Mouse (Mus musculus) granulocyte monocyte progenitor cell, adult 5-6 weeks (primary cell): ENCODE data around the gene Hoxa10. TPM values are rescaled to one million over a fixed set of nuclear protein-coding genes. Genes with fewer than 3 reads are reported as not detected.

Experiments used
- ATAC-seq: replicated peaks from 2 replicates; pipeline ENCODE4 v1.8.0; 2016; ENCODE audit warnings: mild to moderate bottlenecking, moderate TSS enrichment, inconsistent platforms; ENCODE audit not compliant: poor library complexity, severe bottlenecking
- total RNA-seq, 2 experiments: library from RNA; stranded (forward) in 1 of 2; stranded (reverse) in 1 of 2; fragments of 200-712, 200-1000 nt in 1 of 2; fragments of >200 nt in 1 of 2; fragmentation: Nextera tagmentation in 1 of 2; gene quantifications; 2 replicates each; pipeline ENCODE4 v1.2.3; 2014 to 2017

Gene Hoxa10
- total RNA-seq, 2 experiments from 2014 or later: 0.57 TPM; not detected in 1

DNA sequence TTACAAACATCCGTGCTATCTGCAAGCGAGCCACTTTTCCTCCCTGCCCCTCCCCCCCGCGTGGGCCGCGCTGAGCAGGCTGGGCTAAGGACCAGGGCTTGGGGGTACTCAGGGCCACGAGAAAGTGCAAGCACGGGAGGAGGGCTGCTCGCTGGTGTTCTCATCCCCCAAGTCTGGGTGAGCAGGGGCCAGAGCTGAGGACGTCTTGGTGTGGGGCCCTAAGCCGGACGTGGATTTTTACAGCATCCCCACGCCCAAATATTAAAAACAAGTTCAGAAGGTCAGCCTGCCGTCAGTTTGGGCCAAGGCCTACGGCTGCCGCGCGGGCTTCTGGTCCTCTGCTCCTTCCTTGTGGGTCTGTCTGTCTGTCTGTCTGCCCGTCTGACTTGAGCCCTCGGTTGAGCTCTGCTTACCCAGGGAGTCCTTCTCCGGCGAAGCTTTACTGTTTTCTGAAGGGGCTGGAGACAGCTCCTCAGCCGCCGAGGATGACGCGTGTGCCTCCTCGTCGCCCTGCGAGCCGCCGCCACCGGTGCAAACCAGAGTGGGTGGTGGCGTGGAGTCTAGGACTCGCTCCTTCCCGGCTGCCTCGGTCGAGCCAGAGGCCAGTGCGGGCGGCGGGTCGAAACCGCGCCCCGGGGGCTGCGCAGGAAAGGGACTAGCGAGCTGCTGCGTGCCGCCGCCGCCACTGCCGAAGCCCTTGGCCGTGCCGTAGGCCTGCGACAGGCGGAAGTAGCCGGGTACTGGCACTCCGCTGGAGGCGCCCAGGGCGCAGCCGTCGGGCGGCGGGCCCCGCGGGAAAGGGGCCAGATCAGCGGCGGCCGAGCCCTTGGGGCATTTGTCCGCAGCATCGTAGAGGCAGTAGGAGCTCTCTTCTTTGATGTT is 6.9 kb downstream of the Hoxa10 start:
- peak; percentile 55 for ATAC-seq

DNA sequence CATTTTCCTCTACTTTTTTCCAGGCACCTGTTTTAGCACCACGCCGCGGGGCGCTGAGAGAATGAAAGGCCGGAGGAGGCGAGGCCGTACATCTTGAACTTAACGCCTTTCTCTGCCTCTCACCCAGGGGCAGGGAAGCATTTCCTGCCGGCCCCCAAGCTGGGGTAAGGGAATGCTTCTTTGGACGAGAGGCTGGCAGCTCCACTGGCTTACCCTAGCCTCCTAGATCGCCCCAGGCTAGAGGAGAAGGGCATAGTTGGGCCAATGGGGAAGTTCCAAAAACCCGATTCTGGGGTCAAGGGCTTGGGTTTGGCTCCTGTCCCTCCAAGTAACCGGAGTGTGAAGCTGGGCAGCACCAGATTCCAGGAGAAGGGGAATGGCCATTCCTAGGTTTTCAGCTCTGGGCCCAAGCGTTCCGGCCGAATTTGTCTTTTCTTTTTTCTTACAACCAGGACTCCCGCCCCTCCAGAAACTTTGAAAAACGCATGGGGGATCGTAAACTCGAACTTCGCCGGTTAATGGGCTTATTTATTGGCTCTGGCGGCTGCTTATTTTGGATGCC is 7.6 kb downstream of the Hoxa10 start:
- ATAC-seq: no peak

DNA sequence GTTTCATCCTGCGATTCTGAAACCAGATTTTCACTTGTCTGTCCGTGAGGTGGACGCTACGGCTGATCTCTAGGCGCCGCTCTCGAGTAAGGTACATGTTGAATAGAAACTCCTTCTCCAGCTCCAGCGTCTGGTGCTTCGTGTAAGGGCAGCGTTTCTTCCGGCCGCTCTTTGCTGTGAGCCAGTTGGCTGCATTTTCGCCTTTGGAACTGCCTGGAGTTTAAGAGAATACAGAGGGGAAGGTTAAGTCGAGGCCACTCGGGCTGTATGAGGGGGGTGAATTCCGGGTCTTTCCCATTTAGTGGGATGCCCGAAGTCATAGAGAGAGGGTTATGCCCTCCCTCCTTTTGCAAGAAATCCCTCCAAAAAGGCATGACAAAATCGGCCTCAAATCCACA is 8.1 kb downstream of the Hoxa10 start:
- ATAC-seq: no peak

DNA sequence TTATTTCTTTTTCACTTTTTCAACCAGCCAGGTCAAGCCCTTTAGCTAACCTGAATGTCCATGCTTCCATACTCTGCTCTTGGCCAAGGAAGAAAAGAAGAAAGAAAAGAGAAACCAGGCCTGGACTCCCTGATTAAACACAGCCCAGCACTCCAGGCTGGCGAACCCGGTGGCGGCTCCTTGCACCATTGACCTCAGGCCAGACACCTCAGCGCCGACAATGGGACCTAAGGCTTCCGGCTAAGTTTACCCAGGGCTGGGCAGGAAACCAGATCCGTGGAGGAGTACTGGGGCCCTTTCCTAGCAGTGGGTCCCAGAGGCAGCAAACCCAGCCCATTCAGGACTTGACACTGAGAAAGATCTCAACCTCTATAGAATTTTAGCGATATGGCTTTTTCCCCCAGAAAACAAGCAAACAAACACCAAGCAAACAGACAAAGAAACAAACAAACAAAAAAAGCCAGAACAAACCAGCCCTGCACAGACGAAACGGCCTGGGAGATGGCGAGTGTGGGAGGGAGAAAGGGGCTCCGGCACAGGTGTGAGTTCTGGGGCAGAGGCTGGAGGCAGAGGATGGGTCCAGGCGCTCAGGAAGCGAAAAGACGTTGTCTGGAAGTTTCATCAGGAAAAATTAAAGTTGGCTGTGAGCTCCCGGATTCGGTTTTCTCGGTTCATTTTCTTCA is 8.6 kb downstream of the Hoxa10 start:
- ATAC-seq: no peak

DNA sequence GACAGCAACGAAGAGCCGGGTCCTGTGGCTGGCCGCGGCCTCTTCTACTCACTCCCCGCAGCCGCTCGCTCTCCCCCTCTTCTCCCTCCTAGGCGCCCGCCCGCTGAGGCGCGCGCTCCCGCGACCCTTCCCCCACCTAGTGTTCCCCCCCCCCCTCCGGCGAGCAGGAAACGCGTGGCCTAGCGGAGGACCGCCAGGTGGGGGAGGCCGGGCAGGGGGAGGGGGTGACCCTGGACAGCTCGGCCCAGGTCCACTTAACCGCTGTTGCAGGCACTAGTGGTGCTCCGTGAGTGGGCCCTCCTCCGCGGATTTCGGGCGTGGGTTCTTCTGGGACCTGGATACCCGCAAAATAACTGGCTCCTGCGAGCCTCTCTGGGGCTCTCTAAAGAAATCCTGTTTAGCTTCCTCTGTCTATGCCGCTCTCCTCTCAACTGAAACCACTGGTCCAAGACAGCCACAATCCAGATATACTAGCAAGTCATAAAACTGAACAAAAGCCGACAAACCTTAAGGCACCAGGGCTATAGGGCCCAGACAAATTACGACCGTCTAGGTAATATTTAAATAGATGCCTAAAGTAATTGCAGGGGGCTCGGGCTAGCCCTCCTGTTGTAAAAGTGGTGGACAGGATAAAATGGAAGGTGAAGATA is 10.0 kb downstream of the Hoxa10 start, which contains the start of gene Hoxa9:
Gene Hoxa9, minus strand, starts transcription at position 574 of the 650 bp plus-strand sequence.
- no peak for ATAC-seq

DNA sequence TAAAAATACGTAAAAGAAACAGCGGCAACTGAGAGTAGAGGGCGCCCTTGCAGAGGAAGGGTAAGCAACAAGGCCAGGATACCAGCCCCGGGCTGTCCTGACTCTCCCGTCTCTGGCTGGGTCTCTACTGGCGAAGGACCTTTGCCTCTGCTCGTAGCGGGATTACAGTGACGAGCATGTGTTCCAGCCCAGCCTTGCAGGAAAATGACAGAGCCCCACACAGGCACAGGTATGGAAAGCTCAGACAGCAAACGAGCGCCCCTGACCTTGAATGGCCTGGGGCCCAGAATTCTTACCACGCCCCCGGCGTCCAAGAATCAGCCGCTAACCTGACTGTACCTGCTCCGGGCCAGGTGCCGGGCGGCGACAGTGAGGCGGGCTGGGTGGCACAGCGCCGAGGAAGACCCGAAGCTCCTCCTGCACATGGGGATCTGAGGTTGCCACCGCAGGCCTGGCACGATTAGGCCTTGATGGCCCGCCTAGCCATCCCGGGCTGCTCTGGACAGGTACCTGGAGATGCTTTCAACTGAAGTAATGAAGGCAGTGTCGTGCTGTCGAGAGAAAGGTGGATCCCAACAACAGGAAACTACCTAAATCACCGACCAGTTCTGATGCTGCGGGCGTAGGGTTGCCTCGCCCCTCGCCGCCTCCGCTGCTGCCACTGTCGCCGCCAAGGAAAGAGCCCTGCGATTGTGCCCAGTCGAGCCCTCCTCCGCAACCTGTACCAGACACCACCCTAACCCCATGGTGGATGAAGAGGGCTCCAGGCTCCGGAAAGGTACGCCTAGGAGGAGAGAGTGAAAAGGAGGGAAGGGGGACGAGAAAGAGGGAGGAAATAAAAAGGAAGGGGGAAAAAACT is 10.9 kb downstream of the Hoxa10 start:
- ATAC-seq: no peak

DNA sequence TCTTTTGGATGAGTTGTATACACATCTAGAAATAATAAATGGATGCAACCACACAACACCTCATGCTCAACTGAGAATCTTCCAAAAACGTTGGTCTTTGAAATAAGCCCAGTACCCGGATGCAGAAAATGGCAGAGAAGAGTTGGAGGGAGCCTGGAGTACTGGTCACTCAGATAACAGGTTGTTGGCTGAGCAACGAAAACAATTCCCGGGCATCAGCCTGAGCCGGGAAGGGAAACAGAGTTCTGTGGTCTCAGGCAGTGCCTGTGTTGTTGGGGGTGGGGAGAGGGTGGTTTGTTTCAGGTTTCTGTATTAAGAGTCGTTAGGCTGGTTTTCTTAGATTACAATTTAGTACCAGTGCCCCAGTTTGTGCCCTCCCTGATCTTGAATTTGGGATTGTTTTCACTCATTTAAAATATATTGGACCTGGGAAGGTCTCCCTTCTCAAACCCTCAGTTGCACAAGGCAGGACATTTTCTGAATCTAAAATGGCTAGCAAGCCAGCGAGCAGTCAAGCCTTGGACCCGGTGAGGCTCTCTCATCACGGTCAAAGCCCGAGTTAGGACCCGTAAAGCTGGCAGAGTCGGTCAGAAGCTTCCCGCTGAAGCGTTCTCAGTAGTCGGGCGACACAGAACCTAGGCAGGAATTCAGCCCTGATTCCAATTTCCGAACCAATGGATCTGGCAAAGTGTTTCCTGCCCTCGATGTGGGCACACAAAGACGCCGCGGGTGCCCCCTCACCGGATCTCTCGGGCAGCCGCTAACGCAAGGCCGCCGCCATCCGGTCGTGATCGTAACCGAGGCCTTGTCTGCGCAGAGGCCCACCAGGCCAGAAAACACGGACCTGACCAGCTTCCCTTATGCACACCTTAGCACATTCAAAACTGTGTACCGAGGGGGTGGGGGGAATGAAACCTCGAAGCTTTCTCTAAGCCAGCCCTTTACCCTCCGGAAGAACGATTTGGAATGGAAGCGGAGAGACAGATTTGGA is 11.9 kb downstream of the Hoxa10 start:
- ATAC-seq: no peak

DNA sequence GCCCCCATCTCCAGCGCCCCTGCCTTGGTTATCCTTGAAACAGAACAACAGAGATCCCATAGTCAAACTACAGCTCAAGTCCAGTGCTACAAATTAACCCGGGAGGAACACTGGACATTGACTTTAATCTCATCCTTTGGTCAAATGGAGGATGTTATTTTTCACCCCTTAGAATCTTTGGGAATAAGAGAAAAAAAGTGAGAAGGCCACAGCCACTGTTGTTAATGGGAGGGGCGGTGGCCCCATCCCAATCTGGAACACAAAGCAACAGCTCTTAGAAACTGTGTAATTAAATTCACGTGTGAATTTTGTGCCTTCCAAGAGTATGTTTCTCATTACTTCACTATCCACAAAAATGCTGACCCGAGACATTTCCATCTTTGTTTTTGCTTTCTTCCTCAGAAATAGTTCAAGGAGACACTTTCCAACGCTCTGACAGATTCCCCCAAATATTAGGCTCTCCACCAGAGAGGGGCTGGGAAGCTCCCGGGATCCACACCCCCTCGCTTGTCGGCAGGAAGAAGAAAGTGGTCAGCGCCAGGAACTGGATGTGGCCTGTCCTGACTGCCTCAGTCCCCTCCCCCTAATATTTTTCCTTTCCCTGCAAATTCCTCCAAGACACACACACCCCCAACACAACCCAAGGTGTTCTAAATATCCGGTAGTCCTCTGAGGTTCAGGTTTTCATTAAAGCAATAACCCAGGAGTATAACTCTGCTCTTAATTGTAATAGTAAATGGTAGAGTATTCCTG is 13.0 kb downstream of the Hoxa10 start:
- ATAC-seq: no peak

DNA sequence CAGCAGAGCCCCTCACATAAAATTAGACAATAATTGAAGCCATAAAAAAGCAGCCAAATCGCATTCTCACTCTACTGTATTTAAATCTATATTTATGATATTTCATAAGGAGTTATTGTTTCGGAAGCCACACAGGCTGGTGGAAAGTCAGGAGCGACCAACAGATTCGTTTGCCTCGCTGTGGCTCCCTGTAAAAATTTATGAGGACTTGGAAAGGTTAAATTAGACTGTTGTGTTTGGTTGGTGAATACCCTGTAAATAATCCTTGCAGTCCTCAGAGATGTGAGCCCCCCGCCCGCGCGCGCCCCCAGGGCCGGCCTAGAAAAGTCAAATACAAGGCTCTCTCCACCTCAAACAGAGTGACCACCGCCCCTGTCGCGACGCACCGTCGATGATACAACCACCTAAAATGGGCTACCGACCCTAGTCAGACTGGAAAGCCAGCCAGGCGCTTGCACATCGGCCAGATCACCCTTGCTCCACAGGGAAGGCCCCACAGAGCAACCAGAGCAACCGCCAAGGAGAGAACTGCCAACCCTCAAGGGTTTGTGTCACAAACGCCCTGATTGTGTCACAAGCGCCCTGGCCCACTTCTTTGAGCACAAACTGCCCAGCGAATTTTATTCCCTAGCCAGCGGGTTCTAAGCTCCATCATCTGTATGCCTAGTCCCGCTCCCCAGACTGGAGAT is 13.9 kb downstream of the Hoxa10 start:
- peak; percentile 36 for ATAC-seq

DNA sequence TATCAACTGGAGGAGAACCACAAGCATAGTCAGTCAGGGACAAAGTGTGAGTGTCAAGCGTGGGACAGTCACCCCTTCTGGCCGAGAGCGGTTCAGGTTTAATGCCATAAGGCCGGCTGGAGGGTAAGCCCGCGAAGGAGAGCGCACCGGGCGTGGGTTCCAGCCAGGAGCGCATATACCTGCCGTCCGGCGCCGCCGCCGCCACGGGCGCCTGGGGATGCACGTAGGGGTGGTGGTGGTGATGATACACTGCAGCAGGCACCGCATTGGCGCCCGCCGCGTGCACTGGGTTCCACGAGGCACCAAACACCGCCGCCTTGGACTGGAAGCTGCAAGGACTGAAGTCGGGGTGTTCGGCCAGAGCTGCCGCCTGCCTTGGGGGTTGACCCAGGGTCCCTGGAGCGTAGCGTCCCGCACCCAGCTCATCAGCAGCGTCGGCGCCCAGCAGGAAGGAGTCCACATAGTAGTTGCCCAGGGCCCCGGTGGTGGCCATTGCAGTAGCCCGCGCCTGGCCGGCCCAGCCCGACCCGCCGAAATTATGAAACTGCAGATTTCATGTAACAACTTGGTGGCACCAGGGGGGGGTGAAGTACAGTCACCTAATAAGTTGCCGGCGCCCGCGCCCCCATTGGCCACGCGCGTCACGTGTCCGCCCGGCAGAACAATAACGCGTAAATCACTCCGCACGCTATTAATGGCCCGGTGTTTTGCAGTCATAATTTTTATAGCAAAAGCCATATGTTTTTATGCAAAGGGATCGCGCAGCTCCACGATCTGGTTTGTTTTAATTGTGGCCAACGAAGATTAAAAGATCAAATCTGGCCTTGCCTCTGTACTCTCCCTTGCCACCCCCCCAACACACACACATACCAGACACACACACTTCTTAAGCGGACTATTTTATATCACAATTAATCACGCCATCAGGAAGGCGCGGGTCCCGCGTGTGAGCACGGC is 14.8 kb downstream of the Hoxa10 start:
- ATAC-seq: peak; percentile 45

DNA sequence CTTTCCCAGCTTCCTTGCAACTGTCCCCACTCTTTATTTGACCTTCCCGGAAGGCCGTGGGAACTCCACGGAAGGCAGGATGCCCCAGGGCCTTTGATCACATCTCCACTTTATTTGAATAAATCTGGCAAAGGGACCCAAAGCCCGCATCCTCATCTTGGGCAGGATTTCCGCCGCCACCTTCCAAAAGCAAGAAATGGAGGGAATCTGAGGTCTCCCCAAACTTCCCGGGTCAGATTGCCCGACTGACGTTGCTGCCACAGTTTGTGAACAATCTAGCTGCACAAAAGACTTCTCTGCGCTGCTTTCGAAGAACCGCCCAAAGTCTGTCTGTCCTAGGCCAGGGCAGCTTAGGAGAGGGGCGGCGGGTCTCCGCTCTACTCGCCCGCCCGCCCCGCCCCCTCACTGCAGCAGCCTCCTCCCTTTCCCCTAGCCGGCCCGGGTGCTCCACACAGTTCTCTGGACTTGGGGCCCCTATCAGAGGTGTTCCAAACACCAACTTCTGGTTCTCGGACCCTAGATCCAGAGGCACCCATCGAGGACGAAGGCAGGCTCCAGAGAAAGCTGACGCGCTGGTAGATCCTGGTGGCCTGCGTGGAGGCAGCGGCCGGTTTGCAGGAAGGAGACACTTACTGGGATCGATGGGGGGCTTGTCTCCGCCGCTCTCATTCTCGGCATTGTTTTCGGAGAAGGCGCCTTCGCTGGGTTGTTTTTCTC is 15.6 kb downstream of the Hoxa10 start:
- ATAC-seq: no peak

DNA sequence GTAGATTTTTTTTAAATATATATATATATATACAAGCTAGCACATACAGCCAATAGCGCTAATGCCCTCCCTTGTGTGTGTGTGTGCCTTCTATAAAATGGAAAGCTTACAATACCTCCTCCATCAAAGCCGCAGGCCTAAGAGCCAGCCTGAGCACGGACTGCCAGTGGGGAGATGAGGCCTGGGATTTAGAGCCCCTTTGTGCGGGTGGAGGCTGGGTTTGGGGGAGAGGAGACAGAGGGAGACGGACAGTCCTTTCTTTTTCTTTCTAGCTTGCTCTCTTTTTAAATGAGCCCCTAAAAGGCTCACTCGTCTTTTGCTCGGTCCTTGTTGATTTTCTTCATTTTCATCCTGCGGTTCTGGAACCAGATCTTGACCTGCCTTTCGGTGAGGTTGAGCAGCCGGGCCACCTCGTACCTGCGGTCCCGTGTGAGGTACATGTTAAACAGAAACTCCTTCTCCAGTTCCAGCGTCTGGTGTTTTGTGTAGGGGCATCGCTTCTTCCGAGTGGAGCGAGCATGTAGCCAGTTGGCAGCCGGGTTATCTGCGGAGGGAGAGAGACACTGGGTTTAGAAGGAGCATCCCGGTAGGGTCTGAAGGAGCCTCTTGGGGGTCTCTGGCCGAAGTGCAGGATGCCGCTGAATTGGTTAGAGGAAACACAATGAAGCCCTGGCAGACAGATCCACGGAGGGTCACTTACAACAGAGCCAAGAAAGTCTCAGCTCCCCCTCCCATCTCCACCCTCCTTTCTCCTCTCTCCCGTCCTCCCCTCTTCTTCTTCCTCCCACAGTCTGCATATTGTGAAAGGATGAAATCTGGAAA is 16.5 kb downstream of the Hoxa10 start:
- ATAC-seq: no peak

DNA sequence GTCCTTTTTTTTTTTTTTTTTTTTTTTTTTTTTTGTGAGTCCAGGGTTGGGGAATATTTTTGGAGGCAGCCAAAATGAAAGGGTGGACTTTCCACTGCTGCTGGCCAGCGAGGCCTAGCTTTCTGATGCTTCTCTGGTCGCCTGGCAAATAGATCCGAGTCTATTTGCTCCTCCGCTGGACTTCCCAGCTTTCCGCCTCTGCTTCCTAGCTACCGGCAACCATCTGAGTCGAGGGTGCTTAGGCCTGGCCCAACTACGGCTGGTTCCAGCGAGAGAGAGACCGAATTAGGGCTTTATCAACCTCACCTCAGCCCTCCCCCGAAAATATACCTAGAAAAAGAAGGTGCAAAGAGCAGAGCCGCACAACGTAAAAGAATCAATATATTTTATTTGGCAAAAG is 17.9 kb downstream of the Hoxa10 start:
- ATAC-seq: no peak

DNA sequence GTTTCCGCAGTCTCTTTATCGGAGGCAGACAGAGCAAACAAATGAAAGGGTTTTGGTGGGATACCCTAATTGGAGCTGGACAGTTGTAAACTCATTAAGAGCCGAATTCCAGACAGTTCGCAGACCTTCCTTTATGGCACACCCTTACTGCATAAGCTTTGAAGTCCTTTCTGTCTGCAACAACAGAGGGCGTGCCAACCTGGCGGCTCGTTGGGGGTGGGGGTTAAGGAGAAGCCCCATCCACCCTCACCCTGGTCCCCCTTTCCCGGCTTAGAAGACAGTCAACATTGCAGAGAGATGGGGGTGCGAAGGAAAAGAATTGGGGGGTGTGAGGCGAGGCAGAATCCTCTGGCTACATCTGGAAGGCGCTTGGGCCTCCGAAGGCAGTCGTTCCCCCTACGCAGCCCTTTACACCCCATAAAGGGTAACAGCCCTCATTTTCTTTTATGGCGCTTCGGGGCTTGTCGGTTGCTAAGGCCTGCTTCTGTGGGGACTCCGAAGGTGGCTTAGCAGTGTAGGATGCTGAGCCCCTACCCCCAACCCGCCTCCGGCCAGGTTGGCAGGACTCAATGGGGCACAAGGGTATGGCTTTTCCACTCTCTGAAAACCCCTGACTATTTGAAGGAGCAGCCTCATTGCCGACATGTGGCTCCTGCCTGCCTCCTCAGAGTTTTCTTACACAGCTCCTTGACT is 18.5 kb downstream of the Hoxa10 start:
- ATAC-seq: no peak
